Mouse (Mus musculus): ENCODE measurements at regions not wholly inside any gene's neighbourhood (a gene's known extent, or its start where the extent isn't known, plus 50 kb on each side); places are given as distances from the start of the nearest gene placed in this dataset.

DNA sequence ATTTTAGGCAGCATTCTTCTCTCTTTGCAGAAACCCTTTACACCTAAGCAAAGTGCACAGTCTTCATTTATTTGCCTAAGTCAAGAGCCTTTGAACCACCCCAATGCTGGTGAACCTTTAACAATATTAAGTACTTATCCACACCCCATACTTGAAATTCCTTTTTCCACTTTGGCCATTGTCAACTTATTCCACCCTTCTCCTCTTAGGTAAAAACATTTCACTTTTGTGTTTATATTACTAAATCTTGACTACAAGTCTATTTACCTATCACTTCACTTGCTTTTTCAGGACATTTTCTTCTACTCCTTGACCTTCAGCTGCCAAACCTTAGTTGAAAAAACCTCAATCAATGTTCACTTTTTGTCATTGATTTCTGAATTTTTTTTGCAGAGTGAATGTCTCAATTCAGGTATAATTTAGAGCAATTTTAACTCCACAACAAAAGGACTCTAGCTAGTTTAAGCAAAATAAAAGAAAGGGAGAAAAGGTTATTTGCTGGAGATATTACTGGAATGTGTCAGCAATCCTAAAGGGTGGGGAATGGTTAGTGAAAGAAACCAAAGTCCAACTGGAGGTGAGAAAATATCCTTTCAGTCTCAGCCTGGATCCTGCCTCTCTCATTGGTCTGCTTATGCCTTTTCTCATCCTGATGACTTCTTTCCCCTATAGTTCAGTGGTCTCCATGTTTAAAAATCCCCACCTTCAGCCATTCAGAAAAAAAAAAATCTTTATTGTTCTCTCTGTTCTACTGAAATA is 185.9 kb downstream of the Sucnr1 start:
- Histone ChIP-seq H3K27me3 (no peaks in the 10 kb centered on the region), H3K27ac (no peak overlapping the region), H3K9me3 (replicated peaks) (no peaks in the 10 kb centered on the region), H3K9ac (no peak overlapping the region), H3K4me1 (replicated peaks) (no peaks in the 10 kb centered on the region), H3K4me3 (no peak overlapping the region), H3K36me3 (no peaks in the 10 kb centered on the region), H3K4me2 (no peak overlapping the region)
- ATAC-seq (replicated peaks; ENCODE audit: insufficient number of reproducible peaks, insufficient read depth, low FRiP score, low read depth) = no peak

DNA sequence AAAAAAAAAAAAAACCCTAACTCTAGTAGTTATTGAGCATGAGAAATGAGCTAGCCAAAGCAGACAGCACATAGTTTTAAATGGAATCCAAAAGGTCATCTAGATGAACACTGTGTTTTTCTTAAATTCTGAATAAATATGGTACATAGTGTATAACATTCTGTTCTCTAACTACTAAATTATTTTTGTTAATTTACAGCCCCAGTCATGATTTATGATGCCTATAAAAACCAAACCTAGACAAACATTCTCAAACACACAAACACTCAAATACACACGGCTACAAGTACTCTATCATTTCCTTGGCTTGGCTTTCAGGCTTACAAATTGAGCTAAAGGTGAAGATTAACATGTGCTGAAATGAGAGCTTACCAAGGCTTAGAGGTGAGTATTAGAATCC is 188.8 kb downstream of the Sucnr1 start:
- Histone ChIP-seq H3K27me3 (no peaks in the 10 kb centered on the region), H3K9ac (no peak overlapping the region), H3K9me3 (replicated peaks) (no peaks in the 10 kb centered on the region), H3K36me3 (no peaks in the 10 kb centered on the region), H3K4me3 (no peak overlapping the region), H3K4me2 (no peak overlapping the region), H3K27ac (no peak overlapping the region), H3K4me1 (replicated peaks) (no peaks in the 10 kb centered on the region)
- 69% methylated on average over 1 of the region's 1 CpGs for WGBS
- ATAC-seq (replicated peaks; ENCODE audit: insufficient number of reproducible peaks, insufficient read depth, low FRiP score, low read depth) = no peak

DNA sequence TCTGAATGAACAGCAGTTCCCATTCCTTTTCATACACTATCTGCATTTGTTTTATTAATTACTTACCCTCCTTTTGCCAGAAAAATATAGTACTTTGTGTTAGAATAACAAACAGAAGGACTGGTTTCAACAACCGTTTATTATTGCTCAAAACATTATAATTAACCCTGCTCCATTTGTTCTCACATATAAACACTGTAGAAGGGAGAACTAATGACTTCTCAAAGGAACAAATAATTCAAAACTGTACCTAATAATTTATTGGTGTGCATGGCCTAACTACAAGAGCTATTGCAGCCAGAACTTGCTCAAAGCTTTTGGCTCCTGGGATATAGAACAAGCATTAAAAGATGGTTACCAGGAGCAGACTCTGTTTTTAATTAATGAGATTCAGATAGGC is 192.1 kb downstream of the Sucnr1 start:
- Histone ChIP-seq H3K9me3 (replicated peaks) (no peaks in the 10 kb centered on the region), H3K27ac (no peak overlapping the region), H3K4me3 (no peak overlapping the region), H3K4me1 (replicated peaks) (no peaks in the 10 kb centered on the region), H3K27me3 (no peaks in the 10 kb centered on the region), H3K36me3 (no peaks in the 10 kb centered on the region), H3K9ac (no peak overlapping the region), H3K4me2 (no peak overlapping the region)
- 64% methylated on average over 1 of the region's 1 CpGs for WGBS
- no peak for ATAC-seq (replicated peaks; ENCODE audit: insufficient number of reproducible peaks, insufficient read depth, low FRiP score, low read depth)

DNA sequence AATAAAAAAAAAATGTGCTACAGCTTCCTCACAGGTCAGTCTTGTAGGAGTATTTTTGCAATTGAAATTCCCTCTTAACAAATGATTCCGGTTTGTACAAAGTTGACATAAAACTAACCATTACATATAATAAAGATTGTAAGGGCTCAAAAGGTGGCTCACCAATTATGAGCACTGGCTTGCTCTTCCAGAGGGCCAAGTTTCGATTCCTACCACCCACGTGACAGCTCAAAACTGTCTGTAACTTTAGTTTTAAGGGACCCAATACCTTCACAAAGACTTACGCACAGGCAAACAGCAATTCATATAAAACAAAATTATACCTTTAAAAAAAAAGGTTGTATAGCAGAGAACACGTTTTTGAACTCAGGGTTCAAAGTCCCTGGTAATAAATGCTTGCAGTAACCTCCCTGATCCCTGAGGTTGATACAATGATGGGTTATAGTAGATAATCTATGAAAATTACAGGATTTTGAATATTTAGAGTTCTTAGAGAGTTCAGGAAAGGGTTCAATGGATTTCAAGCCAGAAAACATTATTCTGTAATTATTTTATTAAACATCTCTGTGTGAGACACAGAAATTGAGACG is 193.7 kb downstream of the Sucnr1 start:
- Histone ChIP-seq H3K4me1 (replicated peaks) (no peaks in the 10 kb centered on the region), H3K27ac (no peak overlapping the region), H3K4me3 (no peak overlapping the region), H3K4me2 (no peak overlapping the region), H3K36me3 (no peaks in the 10 kb centered on the region), H3K27me3 (no peaks in the 10 kb centered on the region), H3K9ac (no peak overlapping the region), H3K9me3 (replicated peaks) (no peaks in the 10 kb centered on the region)
- WGBS = 79% methylated on average over 6 of the region's 6 CpGs
- no peak for ATAC-seq (replicated peaks; ENCODE audit: insufficient number of reproducible peaks, insufficient read depth, low FRiP score, low read depth)

DNA sequence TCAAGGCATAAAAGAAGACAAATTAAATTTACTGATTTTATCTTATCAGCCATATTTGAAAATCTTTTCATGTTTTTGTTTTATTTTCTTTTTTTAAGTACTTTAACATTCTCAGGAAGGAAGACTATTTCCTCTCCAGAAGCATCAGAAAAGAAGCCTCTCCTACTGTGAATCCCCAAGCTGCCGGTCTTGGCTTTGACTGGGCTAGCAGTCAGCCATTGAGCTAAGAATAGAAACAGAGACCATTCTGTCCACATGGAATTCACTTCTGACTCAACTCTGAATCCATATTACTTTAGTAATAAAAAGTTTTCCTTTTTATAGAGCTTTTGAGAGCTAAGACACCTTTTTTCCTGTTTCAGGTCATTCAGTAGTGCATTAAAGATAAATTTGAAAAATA is 194.8 kb upstream of the Mbnl1 start:
- ATAC-seq (replicated peaks; ENCODE audit: insufficient number of reproducible peaks, insufficient read depth, low FRiP score, low read depth) = no peak
- no peaks in the 10 kb centered on the region for H3K27me3 ChIP-seq
- WGBS = 26% methylated on average over 1 of the region's 1 CpGs

DNA sequence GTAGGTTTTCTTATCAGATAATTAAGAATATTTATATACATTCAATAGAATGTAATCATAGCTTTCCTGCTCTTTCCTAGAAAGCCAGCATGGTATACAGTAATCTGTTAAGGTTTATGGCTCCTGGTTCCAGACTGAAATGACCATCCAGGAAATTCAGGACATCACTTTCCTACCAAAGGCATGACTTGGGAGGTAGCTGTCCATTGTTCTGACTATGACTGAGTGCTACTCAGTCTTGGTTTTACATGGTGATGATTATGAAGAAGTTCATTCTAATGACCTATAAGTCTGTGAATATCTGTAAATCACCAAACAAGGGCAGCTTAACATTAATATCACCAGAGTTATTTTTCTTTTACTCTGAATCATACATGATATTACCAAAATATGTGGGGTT is 191.4 kb upstream of the Mbnl1 start:
- no peaks in the 10 kb centered on the region for H3K4me1 ChIP-seq (replicated peaks)

More for the DNA sequence above, 194.8 kb upstream of the Mbnl1 start:
- H3K27ac ChIP-seq = no peak overlapping the region
- H3K4me2 ChIP-seq = no peak overlapping the region
- H3K4me3 ChIP-seq = no peak overlapping the region
- H3K9ac ChIP-seq = no peak overlapping the region
- H3K9me3 ChIP-seq (replicated peaks) = no peaks in the 10 kb centered on the region
- H3K4me1 ChIP-seq (replicated peaks) = no peaks in the 10 kb centered on the region
- H3K36me3 ChIP-seq = no peaks in the 10 kb centered on the region

DNA sequence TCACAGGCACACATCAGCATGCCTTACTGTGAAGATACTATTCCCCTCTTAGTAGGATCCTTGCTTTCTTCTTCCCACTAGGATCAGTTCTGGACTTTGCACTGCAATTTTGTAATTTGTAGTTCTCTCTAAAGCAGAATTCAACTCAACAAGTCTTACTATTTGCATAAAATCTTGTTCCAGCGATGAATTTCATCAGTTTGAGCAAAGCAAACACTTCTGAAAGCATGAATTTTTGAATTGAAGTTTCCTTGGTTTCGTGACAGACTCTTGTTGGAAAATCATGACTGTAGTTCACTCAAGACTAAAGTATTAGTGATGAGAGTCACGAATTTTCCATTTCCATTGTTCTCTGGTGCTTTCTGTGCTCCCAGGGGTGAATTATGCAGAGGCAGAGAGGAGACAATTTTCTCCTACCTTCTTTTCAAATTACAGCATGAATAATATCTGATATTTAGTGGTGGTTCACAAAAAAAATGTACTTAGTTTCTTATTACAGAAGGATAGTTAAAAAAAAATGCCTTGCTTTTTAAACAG is 190.6 kb upstream of the Mbnl1 start:
- no peak overlapping the region for H3K9ac ChIP-seq
- no peak overlapping the region for H3K4me3 ChIP-seq
- no peaks in the 10 kb centered on the region for H3K36me3 ChIP-seq
- H3K4me2 ChIP-seq = no peak overlapping the region
- no peaks in the 10 kb centered on the region for H3K4me1 ChIP-seq (replicated peaks)
- H3K9me3 ChIP-seq (replicated peaks) = no peaks in the 10 kb centered on the region
- ATAC-seq (replicated peaks; ENCODE audit: insufficient number of reproducible peaks, insufficient read depth, low FRiP score, low read depth) = no peak
- 59% methylated on average over 3 of the region's 3 CpGs for WGBS
- no peak overlapping the region for H3K27ac ChIP-seq
- no peaks in the 10 kb centered on the region for H3K27me3 ChIP-seq

More for the DNA sequence above, 191.4 kb upstream of the Mbnl1 start:
- Histone ChIP-seq H3K27ac (no peak overlapping the region), H3K4me2 (no peak overlapping the region), H3K36me3 (no peaks in the 10 kb centered on the region), H3K27me3 (no peaks in the 10 kb centered on the region), H3K4me3 (no peak overlapping the region), H3K9me3 (replicated peaks) (no peaks in the 10 kb centered on the region), H3K9ac (no peak overlapping the region)
- ATAC-seq (replicated peaks; ENCODE audit: insufficient number of reproducible peaks, insufficient read depth, low FRiP score, low read depth) = no peak

DNA sequence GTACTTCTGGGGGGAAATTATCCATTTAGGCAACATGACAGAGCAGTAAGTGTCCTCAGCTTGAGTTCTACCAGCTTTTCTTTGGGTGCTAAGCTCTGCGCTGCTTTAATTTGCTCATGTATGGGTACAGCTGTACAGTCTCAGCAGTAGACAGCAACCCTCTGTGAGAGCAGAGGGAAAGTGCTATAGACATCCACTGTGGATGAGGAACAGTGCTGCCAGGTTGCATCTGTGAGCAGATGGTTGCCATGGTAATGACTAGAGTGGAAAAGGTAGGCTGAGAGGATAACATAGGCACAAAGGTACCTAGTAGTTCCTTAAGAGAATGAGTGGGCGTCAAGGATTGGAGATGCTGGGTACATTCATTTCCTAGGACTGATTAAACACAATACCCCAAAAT is 180.5 kb upstream of the Mbnl1 start:
- ATAC-seq (replicated peaks; ENCODE audit: insufficient number of reproducible peaks, insufficient read depth, low FRiP score, low read depth) = no peak
- WGBS = 84% methylated on average over 2 of the region's 2 CpGs
- H3K4me3 ChIP-seq = no peak overlapping the region
- no peak overlapping the region for H3K27ac ChIP-seq
- no peak overlapping the region for H3K9ac ChIP-seq
- H3K4me2 ChIP-seq = no peak overlapping the region
- no peaks in the 10 kb centered on the region for H3K36me3 ChIP-seq
- H3K27me3 ChIP-seq = no peaks in the 10 kb centered on the region
- no peaks in the 10 kb centered on the region for H3K9me3 ChIP-seq (replicated peaks)
- H3K4me1 ChIP-seq (replicated peaks) = no peaks in the 10 kb centered on the region

DNA sequence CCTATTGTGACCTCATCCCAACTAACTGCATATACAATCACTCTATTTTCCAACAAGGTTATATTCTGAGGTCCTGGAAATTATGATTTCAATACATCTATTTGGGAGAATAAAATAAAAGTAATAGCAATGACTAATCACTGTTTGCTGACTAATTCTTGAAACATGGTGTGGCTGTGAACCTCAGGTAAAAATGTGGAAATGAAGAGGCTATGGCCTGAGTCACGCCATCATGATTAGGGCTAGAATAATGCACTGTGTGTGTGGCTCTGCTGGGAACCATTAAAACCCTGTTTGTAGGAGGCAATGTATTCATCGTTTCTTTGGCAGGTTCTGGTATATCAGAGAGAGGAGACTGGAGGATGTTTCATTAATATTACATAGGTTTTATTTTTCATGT is 179.7 kb upstream of the Mbnl1 start:
- H3K4me2 ChIP-seq = no peak overlapping the region
- no peak overlapping the region for H3K4me3 ChIP-seq
- no peaks in the 10 kb centered on the region for H3K27me3 ChIP-seq
- H3K9me3 ChIP-seq (replicated peaks) = no peaks in the 10 kb centered on the region
- no peak for ATAC-seq (replicated peaks; ENCODE audit: insufficient number of reproducible peaks, insufficient read depth, low FRiP score, low read depth)
- no peak overlapping the region for H3K27ac ChIP-seq
- WGBS = 80% methylated on average over 2 of the region's 2 CpGs
- H3K36me3 ChIP-seq = no peaks in the 10 kb centered on the region
- H3K9ac ChIP-seq = no peak overlapping the region
- H3K4me1 ChIP-seq (replicated peaks) = no peaks in the 10 kb centered on the region

DNA sequence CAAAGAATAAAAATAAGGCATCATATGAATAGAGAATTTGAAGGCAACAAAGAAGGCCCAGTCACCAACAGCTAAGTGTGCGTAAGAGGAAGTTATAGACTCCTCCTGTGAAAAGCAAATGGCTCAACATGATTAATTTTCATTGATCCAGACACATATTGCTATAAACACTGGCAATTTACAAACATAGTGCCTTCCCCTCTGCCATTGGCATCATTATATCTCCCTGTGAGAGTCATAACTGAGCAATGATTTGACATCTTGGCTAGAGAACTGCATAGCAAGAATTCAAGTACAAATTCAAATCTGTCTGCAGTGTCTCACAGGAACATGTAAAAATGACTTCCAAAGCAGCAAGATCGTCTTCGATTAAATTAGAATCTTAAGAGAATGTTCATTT is 167.2 kb upstream of the Mbnl1 start:
- Histone ChIP-seq H3K4me3 (no peak overlapping the region), H3K36me3 (no peaks in the 10 kb centered on the region), H3K27me3 (no peaks in the 10 kb centered on the region), H3K27ac (no peak overlapping the region), H3K9me3 (replicated peaks) (no peaks in the 10 kb centered on the region), H3K4me1 (replicated peaks) (peaks cover 3% of the 10 kb centered on the region; the same call in 1 of the 2 replicates), H3K9ac (no peak overlapping the region), H3K4me2 (no peak overlapping the region)
- ATAC-seq (replicated peaks; ENCODE audit: insufficient number of reproducible peaks, insufficient read depth, low FRiP score, low read depth) = no peak
- 86% methylated on average over 3 of the region's 3 CpGs for WGBS

DNA sequence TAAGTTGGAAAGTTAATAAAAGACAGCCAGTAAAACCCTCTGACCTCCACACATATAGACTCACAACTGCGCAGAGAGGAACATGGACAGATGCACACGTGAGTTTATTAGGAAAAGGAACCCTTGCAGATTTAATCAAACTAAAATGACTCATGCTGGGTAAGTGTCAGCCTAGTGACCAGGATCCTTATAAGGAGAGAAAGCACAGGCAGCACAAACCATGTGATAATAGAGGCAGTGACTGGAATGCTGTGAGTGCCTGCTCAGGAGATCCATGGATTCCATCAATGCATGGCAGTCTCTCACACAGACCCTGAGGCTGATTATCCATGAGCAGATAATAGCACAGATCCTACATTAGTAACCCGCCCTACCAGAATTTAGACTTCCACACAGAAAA is 162.2 kb upstream of the Mbnl1 start:
- no peaks in the 10 kb centered on the region for H3K36me3 ChIP-seq
- WGBS = 52% methylated on average over 3 of the region's 3 CpGs
- no peaks in the 10 kb centered on the region for H3K9me3 ChIP-seq (replicated peaks)
- peaks cover 5% of the 10 kb centered on the region; the same call in 1 of the 2 replicates for H3K4me1 ChIP-seq (replicated peaks)
- no peak overlapping the region for H3K4me2 ChIP-seq
- H3K4me3 ChIP-seq = no peak overlapping the region
- H3K27me3 ChIP-seq = no peaks in the 10 kb centered on the region
- H3K27ac ChIP-seq = no peak overlapping the region
- ATAC-seq (replicated peaks; ENCODE audit: insufficient number of reproducible peaks, insufficient read depth, low FRiP score, low read depth) = no peak; the same call in 1 of the 2 replicates
- no peak overlapping the region for H3K9ac ChIP-seq

DNA sequence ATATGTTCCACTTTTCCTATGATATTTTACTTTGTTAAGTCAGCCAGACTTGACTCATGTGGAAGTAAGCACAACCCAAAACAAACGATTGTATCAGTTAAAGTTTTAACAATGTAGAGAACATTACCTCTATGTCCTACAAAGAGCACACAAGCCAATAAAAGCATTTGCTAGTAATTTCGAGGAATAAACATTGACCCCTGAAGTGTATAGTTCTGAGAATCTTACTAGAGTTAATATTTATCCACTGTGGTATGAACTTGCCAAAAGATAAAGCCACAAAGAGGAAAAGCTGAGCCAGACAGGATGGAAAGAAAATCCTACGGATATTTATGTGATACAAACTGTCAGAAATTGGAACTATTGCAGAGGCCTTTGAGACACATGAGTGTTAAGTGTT is 161.5 kb upstream of the Mbnl1 start:
- H3K9me3 ChIP-seq (replicated peaks) = no peaks in the 10 kb centered on the region
- H3K27me3 ChIP-seq = no peaks in the 10 kb centered on the region
- no peak overlapping the region for H3K4me3 ChIP-seq
- no peak overlapping the region for H3K4me2 ChIP-seq
- peaks cover 5% of the 10 kb centered on the region; the same call in 1 of the 2 replicates for H3K4me1 ChIP-seq (replicated peaks)
- H3K9ac ChIP-seq = no peak overlapping the region
- no peak for ATAC-seq (replicated peaks; ENCODE audit: insufficient number of reproducible peaks, insufficient read depth, low FRiP score, low read depth)
- H3K36me3 ChIP-seq = no peaks in the 10 kb centered on the region
- no peak overlapping the region for H3K27ac ChIP-seq
- WGBS = 51% methylated on average over 3 of the region's 3 CpGs

All from heart, embryonic 15.5 days (tissue).